Mouse (Mus musculus) urinary bladder, postnatal 4 days (tissue): ENCODE data around the gene Hjurp.

ENCODE experiments used
- DNase-seq, 2 experiments: peaks; one replicate each; pipeline ENCODE4 v3.0.0; 2021 to 2022; ENCODE audit warnings: low spot score in 2 of 2

Gene Hjurp

DNA sequence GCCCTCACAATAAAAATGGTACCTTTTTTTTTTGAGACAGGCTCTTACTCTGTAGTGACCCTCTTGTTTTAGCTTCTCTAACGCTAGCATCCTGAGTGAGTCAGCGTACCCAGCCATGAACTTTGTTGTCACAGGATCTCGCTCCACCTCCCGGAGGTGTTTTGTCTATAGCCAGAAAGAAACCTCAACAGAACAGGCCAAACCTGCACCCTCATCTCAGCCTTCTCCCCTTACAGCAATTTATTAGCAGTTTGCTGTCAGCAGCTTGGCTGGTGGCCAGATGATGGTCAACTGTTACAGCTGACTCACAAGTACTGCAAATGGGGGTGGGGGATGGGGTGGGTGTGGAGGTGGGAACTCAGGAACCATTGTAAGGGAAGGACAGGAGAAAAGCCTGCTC lies 15.2 kb downstream of the Hjurp start:
- DNase-seq: peak; percentile 89 to 98

DNA sequence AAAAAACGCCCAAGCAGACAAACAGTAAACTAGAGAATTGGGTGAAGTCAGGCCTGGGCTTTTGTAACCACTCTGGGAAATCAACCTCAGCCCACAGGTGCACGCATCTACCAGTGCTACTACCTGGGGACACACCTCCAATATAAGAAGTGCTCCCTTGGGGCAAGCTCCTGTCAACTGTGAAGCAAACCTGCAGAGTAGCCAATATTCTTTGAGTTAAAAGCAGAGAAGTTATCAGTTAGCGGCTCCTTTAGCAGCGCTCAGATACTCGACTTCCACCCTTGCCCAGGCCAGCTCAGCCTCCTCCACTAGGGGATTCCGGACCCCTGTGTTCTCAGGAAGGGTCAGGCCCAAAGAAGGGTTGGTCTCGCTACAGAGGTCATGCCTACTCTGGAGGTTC lies 15.7 kb downstream of the Hjurp start:
- no peak for DNase-seq

DNA sequence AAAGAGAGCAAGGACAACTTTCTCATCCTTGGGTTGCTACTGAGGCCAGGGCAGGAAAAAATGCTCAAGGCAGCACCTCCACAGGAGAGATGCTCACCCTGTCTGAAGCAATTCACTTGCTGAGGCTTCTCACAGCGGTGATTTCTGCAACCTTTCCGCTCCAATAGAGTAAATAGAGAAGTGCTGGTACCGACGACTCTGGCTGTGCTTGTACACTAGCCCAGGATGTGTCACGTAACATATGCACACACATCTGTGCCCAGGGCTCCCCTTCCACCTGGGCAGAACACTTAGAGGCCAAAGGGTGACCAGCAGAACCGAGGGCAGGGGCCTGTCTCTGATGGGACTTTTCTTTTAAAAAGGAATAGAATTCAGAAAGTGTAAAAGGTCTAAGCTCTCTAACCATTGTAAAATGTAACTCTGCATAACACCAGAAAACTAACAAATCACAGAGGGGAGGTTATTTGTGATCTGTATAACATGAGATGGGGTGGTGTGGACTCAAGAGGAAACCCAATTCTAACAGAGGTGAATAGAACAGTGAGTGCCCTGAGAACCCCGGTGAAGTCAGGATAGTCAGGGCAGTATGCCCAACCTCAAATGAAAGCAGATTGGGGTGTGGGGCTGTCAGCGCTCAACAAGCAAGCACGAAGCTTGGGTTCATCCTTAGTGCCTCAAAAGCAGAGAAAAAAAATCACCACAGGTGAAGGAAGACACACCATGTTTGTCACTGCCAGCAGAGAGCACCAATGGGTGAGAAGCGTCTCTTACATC lies 16.6 kb downstream of the Hjurp start:
- no peak for DNase-seq

DNA sequence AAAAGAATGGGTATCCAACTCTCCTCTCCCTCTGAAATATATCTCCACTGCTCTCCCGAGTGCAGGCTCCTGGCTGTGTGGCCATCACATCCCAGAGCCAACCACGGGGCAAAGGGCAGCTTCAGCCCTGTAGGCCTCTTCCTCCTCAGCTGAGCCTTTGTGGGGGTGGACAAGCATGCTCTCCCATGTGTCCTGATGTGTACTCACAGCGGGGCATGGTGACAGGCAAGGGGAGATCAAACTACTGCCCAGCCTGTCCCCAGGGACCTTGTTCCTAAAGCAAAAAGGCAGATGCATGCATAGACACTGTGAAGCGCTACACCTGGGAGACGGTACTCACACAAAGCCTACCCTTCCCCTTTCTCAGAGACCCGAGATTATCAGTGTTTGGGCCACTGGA lies 17.3 kb downstream of the Hjurp start:
- peak in 1 of 2 experiments; percentile 89 for DNase-seq

DNA sequence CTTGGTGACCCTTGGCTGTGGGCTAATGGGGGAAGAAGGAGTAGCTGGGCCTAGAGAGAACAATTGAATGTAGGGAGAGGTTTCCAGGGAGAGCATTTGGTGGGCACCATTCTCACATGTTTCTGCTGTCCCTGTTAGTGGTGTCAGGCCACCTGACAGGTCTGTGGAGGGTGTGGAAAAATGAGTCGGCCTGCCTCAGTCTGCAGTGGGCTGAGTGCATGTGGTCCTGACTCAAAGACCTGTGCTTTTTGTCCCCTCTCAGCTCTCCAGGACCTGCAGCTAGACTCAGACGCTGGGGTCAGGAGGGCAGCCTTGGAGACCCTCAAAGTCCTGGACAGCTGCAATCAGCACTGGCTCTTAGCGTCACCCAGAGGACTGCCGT lies 17.8 kb downstream of the Hjurp start:
- peak in 1 of 2 experiments; percentile 82 for DNase-seq

DNA sequence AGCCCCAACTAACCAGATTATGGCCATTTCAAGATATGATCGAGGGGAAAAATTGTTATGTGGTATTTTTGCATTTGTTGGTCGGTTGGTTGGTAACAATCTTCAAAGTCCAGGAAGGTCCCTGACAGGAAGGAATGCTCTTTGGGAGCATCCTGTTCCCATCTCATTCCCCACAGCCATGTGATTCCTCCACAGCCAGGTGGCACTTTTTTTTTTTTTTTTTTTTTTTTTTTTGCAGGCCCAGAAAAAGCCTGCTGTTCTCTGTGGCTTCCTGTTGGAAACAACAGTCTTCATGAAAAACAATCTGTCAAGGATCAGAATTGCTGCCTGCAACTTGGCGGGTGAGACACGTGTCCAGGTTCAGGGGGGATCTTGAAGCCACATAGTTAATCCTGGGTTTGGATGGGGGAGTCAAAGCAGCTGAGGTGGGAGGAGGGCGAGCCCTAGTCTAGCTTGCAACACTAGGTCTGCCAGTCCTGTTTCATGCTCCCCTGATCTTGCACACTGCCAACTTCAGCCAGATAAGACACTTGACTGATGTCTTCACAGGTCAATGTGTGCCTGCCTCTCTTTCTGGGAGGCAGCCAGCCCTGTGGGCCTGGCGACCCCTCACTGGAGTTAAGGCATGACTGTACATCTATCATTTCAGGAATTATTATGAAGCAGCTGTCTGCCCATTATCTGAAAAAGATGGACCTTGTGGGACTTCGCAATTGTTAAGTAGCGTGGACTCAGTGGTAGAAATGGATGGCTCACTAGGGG lies 18.4 kb downstream of the Hjurp start:
- DNase-seq: peak; percentile 76 to 85

DNA sequence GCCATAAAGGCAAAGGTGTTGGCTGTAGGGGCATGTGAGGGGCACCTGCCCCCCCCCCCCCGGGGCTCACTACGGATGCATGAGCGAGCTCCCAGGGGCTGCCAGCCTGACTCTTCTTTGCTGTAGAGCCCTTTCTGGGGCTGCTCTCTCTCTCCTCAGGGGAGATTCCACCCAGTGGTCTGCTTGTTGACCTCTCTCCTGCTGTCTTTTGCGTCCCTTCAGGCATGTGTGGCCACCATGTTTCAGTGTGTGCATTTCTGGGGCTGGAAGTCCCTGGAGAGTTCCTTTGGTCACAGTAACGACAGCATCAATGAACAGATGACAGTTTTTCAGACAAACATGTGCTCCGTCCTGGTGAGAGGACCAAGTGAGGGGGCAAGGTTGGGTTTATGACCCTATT lies 19.1 kb downstream of the Hjurp start:
- no peak for DNase-seq

DNA sequence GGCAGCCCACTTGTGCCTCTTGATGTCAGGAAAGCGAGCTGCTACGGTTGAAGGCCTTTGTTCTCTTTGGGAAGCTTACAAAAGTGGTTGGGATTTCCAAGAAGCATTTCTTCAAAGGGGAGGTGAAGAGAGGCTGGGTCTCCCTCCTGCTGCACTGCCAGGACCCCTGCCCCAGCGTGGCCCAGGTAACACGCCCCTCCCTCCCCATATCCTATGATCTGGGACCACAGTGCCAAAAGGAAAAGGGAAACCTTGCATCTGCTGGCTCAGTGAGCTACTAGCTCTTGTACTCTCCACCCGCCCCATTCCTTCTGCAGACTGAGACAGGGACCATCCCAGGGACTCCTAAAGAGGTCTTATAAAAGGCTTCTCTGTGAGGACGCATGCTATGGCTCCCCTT lies 19.8 kb downstream of the Hjurp start:
- no peak for DNase-seq

DNA sequence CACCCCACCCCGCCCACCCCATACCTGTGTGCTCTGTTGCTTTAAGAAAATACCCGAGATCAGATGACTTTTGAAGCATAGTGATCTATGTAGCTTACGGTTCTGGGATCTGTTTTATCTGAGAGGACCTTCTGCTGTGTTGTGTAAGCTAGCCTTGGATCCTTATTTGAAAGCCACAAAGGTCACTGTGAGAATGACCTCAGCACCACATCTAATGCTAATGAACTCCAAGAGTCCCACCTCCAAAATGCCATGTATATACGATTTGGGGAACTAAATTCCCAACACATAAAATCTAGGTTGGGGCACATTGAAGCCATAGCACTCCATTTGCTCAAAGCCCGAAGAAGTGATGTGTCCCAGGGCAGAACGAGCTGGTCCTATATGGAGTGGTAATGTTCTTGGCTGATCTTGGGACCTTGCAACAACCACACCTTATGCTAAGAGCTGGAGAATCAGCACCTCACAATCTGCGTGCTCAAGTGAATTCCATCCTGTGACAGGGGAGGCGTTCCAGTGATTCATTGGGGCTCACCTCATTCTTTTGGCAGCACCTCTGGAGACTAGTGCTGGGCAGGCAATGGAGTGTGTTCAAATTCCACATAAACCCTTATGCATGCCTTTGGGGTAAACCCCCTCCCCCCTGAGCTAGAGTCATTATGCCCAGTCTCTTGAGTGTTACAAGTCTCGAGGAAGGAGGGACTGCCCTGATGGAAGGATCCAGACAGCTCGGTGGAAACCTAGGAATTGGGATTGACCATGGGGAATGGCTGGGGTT lies 20.4 kb downstream of the Hjurp start:
- peak in 1 of 2 experiments; percentile 79 for DNase-seq

DNA sequence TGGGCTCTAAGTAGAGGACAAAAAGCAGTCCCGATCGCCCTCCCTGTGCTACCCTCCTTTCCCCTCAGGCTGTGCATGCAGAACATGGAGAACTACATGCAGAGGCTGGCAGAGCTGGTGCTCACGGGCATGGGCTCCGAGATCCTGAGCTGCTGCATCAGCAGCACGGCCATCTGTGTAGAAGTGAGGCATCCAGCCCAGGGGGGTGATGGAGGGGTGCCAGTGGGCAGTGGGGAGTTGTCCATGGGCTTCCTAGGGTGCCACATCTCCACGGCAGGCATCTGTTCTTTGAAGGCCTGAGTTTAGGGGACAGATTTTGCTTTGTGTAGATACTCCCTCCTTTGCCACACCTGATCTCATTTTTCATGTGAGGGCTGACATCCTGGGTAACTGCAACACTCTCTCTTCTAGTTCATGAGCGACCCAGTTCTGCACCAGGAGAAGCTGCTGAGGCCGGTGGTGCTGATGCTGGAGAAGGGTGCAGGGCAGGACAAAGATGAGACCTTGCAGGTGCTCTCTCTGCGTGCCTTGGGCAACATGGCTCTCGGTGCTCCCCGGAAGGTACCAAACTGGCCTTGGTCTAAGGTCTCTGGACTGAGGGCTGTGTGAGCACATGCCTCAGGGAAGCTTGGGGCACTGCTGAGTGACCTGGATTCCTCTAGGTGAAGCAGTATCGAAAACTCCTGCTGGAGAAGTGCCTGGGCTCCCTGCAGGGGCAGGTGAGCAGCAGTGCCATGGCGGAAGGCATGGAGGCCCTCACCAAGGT lies 21.3 kb downstream of the Hjurp start:
- peak; percentile 60 to 85 for DNase-seq

DNA sequence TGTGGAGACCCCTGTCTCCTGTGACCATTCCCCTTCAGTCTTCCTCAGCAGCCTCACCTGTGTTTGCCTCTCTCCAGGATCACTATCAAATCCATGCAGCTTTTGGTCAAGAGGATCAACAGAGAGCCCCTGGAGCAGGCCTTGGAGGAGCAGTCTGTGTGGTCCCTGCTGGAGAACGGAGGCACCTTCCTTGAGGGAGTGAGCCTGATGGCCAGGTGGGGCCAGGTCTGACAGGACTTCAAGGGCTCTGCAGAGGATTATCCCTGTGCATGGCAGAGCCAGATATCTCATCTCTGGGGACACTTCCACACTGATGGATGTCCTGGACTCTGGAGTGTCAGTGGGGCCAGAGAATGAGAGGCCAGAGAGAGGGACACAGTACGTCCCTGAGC lies 22.0 kb downstream of the Hjurp start:
- DNase-seq: peak in 1 of 2 experiments; percentile 84

DNA sequence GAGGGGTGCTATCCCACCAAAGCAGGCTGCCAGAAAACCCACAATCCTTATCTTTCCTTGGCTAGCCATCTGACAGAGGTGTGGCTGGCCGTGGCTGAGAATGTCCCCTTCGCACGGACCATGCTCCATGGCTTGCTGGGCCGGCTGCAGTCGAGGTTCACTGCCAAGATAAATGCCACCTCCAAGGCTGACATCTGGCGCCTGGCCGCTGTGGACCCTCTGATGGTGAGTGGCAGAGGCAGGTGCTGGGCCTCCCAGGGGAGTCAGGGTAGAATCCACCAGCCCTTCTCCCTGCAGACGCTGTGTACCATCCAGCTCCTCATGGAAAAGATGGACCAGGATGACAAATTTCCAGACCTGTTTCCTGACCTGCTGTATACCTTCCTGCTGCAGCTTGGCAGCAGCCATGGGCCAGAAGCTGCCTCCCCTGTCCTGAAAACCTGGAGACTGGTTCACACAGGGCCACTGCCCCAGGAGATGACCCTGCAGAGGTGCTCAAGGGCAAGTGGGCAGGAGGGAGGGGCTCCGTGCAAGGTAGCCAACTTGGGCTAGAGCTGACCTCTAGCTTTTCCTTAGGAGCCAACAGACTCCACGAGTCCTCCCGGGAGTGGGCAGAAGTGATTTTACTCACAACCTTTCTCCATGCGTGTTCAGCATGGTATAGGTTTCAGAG lies 22.5 kb downstream of the Hjurp start:
- peak; percentile 61 to 87 for DNase-seq

DNA sequence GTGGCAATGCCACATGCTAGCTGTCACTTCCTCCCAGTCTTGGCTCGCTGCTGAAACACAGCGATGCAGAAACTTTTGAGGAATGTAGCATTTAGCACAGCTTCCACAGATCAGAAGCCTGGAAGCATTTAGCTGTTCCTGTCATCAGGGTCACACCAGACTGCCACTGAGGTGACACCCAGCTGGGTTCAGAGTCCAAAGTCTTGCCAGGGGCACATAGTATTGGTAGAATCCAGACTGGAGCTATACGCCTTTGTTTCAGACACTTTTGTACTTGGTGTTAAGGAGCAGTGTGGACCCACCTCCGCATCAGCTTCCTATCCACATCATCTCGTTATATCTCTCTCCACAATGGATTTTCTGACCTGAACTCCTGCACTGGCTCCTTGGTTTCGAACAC lies 23.9 kb downstream of the Hjurp start:
- DNase-seq: no peak

DNA sequence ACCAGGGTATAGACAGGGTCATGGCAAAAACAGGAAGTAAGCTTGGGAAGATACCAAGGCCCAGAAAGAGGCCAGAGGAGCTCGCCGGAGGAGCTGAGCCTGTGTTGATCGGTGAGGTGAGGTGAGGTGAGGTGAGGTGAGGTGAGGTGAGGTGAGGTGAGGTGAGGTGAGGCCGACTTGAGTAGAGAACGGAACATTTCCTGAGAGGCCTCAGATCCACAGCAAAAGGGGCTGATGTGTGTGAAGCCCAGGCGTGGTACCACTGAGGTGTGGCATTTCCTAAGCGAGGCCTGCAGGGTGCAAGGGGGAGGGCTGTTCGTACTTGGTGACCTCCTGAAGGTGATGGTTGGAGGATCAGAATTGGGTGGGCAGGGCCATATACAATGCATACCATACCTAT lies 24.3 kb downstream of the Hjurp start:
- no peak for DNase-seq

DNA sequence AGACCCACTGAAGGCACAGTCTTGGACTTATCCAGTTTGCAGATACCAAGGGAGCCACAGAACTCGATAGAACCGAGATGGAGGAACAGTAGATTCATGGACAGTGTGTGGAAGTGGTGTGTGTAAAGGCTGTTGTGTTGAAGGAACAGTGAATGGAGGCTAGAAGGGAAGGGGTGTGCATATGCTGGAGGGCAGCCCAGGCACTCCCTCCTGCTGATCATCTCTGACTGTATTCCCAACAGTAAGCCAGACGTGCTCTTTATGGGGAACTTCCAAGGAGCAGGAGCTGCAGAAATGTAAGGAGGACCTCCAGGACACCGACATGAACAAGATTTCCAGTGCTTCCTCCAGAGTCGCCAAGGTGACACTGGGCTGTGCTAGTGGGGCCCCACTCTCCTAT lies 27.4 kb downstream of the Hjurp start:
- DNase-seq: no peak

DNA sequence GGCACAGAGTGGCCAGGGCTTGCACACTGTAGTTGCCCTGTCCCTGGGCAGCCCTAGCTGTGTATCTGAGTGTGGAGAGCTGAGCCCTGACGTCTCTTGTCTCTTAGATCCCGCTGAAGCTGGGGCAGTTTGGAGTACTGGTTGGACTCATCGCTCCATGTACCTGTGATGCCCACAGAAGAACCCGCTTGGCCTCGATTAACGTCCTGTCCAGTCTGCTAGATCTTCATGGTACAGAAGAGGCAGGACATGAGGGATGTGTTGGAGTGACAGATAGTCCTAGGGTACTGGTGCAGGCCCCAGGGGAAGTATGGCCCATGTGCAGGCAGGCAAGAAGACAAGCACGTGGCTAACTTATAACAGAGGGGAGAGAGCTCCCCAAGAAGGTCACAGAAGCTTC lies 27.8 kb downstream of the Hjurp start:
- DNase-seq: no peak

DNA sequence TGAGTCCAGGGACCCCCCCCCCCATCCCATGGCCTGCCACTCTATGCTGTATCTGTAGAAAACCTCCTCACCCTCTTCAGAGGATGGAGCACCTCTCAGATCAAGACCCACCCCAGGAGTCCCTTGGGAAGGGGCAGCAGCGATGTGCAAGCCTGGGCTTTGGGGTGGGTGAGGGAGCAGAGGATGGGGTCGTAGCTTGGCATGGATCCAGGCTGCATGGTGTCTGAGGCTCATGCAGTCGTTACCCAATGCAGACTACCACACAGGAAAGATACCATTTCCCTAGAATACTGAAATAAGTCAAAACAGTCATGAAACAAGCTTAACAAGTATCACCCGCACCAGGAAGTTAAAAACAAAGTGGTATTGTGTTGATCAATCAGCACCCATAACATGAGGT lies 28.8 kb downstream of the Hjurp start:
- peak in 1 of 2 experiments; percentile 87 for DNase-seq

DNA sequence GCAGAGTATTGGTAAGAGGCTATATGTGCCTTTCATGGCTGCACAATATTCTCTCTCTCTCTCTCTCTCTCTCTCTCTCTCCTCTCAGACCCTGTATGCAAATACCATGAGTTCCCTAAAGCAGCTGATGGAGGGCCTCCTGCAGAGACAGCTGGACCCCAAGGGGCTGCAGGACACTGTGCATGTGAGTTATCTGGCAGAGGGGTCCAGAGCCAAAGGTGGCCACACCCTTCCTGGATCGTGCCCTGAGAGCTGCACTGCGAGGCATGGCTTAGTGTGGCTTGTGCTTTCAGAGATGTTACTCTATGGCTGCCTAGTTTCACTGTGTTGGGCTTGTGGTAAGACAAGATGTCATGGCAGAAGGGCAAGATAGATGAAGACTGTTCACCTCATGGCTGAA lies 29.8 kb downstream of the Hjurp start:
- no peak for DNase-seq

DNA sequence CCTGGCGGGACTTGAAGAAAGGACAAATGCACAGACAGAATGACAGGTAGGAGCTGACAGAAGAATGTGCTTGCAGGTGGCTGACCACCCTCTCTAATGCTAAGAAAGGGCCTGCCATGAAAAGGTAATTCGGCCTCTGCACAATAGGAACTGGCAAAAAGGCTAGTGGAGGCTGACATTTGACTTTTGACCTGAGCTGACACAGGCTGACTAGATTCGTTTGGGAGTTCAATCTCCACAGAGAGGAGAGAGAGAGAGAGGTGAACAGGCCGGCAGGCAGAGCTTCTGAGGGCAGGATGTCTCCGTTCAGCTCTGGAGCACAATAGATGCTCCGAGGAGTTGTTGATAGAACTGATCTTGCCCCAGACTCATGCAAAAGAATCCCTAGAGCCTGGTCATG lies 31.0 kb downstream of the Hjurp start:
- DNase-seq: no peak

DNA sequence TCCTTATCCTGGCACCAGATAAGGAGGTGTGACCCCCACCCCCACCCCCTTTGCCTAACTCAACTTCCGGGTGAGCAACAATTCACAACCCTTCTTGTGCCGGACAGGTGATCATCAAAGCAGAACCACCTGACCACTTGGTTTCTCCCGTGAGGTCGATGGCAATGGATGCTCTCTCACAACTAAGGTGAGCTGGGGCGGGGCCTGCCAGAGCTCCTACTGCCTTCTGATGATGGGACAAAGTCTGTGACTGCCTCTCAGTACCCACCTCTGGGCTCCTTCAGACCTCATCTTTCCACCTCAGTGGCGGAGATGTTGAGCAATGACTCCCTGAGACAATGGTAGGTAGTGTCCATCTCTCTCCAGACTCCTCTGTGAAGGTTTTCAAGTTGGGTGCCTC lies 31.6 kb downstream of the Hjurp start:
- DNase-seq: no peak

DNA sequence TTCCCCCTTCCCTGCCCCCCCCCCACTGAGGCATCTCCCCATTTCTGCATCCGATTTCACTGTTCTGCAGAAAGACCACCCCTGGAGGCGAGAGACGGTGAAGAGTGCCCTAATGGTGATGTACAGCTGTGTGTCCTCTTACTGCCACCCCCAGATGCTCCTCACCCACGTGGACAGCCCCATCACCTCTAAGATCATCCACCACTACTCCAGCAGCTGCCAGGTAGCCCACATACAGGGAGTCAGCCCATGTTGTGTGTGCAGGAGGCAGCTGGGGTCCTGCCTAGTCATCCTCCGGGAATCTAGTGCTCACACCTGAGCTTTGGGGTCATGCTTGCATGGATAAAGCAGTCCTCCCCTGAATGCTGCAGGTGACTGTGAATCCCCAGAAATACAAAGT lies 33.6 kb downstream of the Hjurp start:
- no peak for DNase-seq
